17 mouse cellular contexts compared by ENCODE assay signal in genomic region chr13:28859829-28860427, GRCm38 (mm10).
DNase-seq lines count a peak whose midpoint lies in the region; ATAC-seq and TF ChIP-seq lines count a peak whose summit lies in the region.
"Had no signal": no experiment of that assay in that cellular context is flagged by ENCODE, and none has a peak within 500 bp of the region (broad histone marks: within the 10 kb centered on the region; RNA-seq: fewer than 3 reads in every experiment).

No protein-coding gene starts in this region.

- H3K27ac ChIP-seq in midbrain, embryonic 12.5 days (replicated peaks) = no peak overlapping the region
- H3K27ac ChIP-seq in midbrain, embryonic 15.5 days = no peak overlapping the region
- H3K27ac ChIP-seq in embryonic fibroblast, embryonic 13.5 days (ENCODE audit: insufficient read depth, low read length) = peak overlapping the region; percentile 37; the same call in 1 of the 2 replicates
- peak overlapping the region; percentile 26; the same call in 1 of the 2 replicates for H3K27ac ChIP-seq in forebrain, embryonic 15.5 days (replicated peaks)
- H3K27ac ChIP-seq in neural tube, embryonic 14.5 days (ENCODE audit: low read depth, low read length) = 0 out of 2 replicates have a peak overlapping the region, but pooled peaks have one; percentile 36
- H3K27ac ChIP-seq: kidney, postnatal 0 days; limb, embryonic 12.5 days; stomach, postnatal 0 days had no signal

- H3K36me3 ChIP-seq in midbrain, embryonic 12.5 days = peaks cover 27% of the 10 kb centered on the region
- no peaks in the 10 kb centered on the region for H3K36me3 ChIP-seq in midbrain, embryonic 15.5 days (replicated peaks)
- peaks cover 9% of the 10 kb centered on the region; the same call in 1 of the 2 replicates for H3K36me3 ChIP-seq in forebrain, embryonic 15.5 days
- no peaks in the 10 kb centered on the region for H3K36me3 ChIP-seq in neural tube, embryonic 14.5 days (ENCODE audit: control insufficient read depth, insufficient read depth, low read length)

- H3K4me3 ChIP-seq in midbrain, embryonic 12.5 days = no peak overlapping the region
- no peak overlapping the region for H3K4me3 ChIP-seq in midbrain, embryonic 15.5 days
- H3K4me3 ChIP-seq in embryonic fibroblast, embryonic 13.5 days (ENCODE audit: insufficient read depth, low read length) = no peak overlapping the region
- H3K4me3 ChIP-seq in forebrain, embryonic 15.5 days = no peak overlapping the region
- no peak overlapping the region for H3K4me3 ChIP-seq in neural tube, embryonic 14.5 days (ENCODE audit: low read depth, low read length)
- H3K4me3 ChIP-seq: limb, embryonic 12.5 days; myocyte had no signal

- H3K9ac ChIP-seq in midbrain, embryonic 12.5 days (replicated peaks) = no peak overlapping the region
- no peak overlapping the region for H3K9ac ChIP-seq in midbrain, embryonic 15.5 days
- no peak overlapping the region for H3K9ac ChIP-seq in forebrain, embryonic 15.5 days (replicated peaks)
- H3K9ac ChIP-seq in neural tube, embryonic 14.5 days (replicated peaks; ENCODE audit: low read depth, low read length) = no peak overlapping the region
- H3K9ac ChIP-seq: limb, embryonic 12.5 days; liver, postnatal 0 days had no signal

- no peaks in the 10 kb centered on the region for H3K27me3 ChIP-seq in midbrain, embryonic 12.5 days
- no peaks in the 10 kb centered on the region for H3K27me3 ChIP-seq in midbrain, embryonic 15.5 days (replicated peaks)
- no peaks in the 10 kb centered on the region for H3K27me3 ChIP-seq in forebrain, embryonic 15.5 days
- H3K27me3 ChIP-seq in neural tube, embryonic 14.5 days (ENCODE audit: control insufficient read depth, insufficient read depth, low read length) = no peaks in the 10 kb centered on the region
- H3K27me3 ChIP-seq: CH12.LX; limb, embryonic 12.5 days; Patski had no signal

- H3K9me3 ChIP-seq in midbrain, embryonic 12.5 days = 0 out of 2 replicates have a peak, but pooled peaks cover 10% of the 10 kb centered on the region
- H3K9me3 ChIP-seq in midbrain, embryonic 15.5 days = no peaks in the 10 kb centered on the region
- H3K9me3 ChIP-seq in forebrain, embryonic 15.5 days = no peaks in the 10 kb centered on the region
- no peaks in the 10 kb centered on the region for H3K9me3 ChIP-seq in neural tube, embryonic 14.5 days (ENCODE audit: control insufficient read depth, low read length)

- no peak for TF ChIP-seq POLR2A in embryonic fibroblast, embryonic 13.5 days (IDR thresholded peaks at IDR 0.05; ENCODE audit: low read depth, low read length)

- no peak overlapping the region for H3K4me2 ChIP-seq in midbrain, embryonic 12.5 days (replicated peaks)
- no peak overlapping the region for H3K4me2 ChIP-seq in midbrain, embryonic 15.5 days
- H3K4me2 ChIP-seq in forebrain, embryonic 15.5 days (replicated peaks) = no peak overlapping the region
- no peak overlapping the region for H3K4me2 ChIP-seq in neural tube, embryonic 14.5 days (ENCODE audit: low read depth, low read length)
- H3K4me2 ChIP-seq: limb, embryonic 12.5 days had no signal

- peaks cover 13% of the 10 kb centered on the region for H3K4me1 ChIP-seq in midbrain, embryonic 12.5 days
- H3K4me1 ChIP-seq in midbrain, embryonic 15.5 days = peaks cover 4% of the 10 kb centered on the region; the same call in 1 of the 2 replicates
- H3K4me1 ChIP-seq in embryonic fibroblast, embryonic 13.5 days (ENCODE audit: control insufficient read depth, insufficient read depth, low read length) = peaks cover 2% of the 10 kb centered on the region; the same call in 1 of the 2 replicates
- peaks cover 35% of the 10 kb centered on the region for H3K4me1 ChIP-seq in forebrain, embryonic 15.5 days
- peaks cover 3% of the 10 kb centered on the region; the same call in 1 of the 2 replicates for H3K4me1 ChIP-seq in neural tube, embryonic 14.5 days (ENCODE audit: control insufficient read depth, insufficient read depth, low read length)

- TF ChIP-seq CTCF in embryonic fibroblast, embryonic 13.5 days (IDR thresholded peaks at IDR 0.05; ENCODE audit: borderline replicate concordance, insufficient read depth, low read length) = no peak

- 57% methylated on average over 11 of the region's 11 CpGs for WGBS in midbrain, embryonic 12.5 days
- WGBS in midbrain, embryonic 15.5 days = 48% methylated on average over 11 of the region's 11 CpGs
- WGBS in forebrain, embryonic 15.5 days = 22% methylated on average over 11 of the region's 11 CpGs
- WGBS in neural tube, embryonic 14.5 days = 29% methylated on average over 11 of the region's 11 CpGs

- ATAC-seq in midbrain, embryonic 12.5 days (ENCODE audit: low FRiP score, low read depth) = peak; percentile 58; the same call in 1 of the 2 replicates
- ATAC-seq in midbrain, embryonic 15.5 days (replicated peaks) = no peak
- ATAC-seq in forebrain, embryonic 15.5 days (replicated peaks) = peak; percentile 51
- ATAC-seq in neural tube, embryonic 14.5 days (ENCODE audit: low read depth) = peak; percentile 81
- ATAC-seq: liver, postnatal 0 days; Patski had no signal

- DNase-seq in spleen, adult 12 weeks (ENCODE audit: low spot score) = no peak
- DNase-seq in adrenal gland, postnatal 14 days = no peak
- DNase-seq: cerebellum, adult 18-20 months; gastrocnemius, postnatal 25 days; liver, postnatal 0 days; thymus, postnatal 36 days had no signal

Comparison
In these comparisons a context has a peak if more than half of its experiments do, and no peak if none do; other contexts are left out.
1. H3K27ac ChIP-seq: peak in embryonic fibroblast, embryonic 13.5 days (single experiment), forebrain, embryonic 15.5 days (single experiment) and neural tube, embryonic 14.5 days (single experiment); none in midbrain, embryonic 12.5 days (single experiment) and midbrain, embryonic 15.5 days (single experiment).